Mouse (Mus musculus) limb, embryonic 11.5 days (tissue): ENCODE measurements around the gene Sgms1. TPM values are rescaled to one million over a fixed set of nuclear protein-coding genes. Genes with fewer than 3 reads are reported as not detected.

ENCODE experiments used
- ATAC-seq: fragments of 200-750 bp; cut with Nextera tagmentation; 2 replicates; pipeline ENCODE4 v1.8.0; 2017; ENCODE audit warnings: low read depth; ENCODE audit not compliant: insufficient number of reproducible peaks, low FRiP score, low TSS enrichment
- DNase-seq: peaks from one replicate; pipeline ENCODE4 v3.0.0-alpha.2; 2015; ENCODE audit warnings: low spot score
- H3K27ac ChIP-seq: fragments of 300-500 bp; sonication (generic); replicated peaks from 2 replicates; pipeline ENCODE4 v1.5.1; 2014; ENCODE audit warnings: low read depth, mild to moderate bottlenecking, low read length
- H3K27me3 ChIP-seq: fragments of 300-500 bp; sonication (generic); 2 replicates; pipeline ENCODE4 v1.6.1; 2014; ENCODE audit warnings: mild to moderate bottlenecking, low read length, mixed read lengths; ENCODE audit not compliant: control insufficient read depth, insufficient read depth
- H3K36me3 ChIP-seq: fragments of 300-500 bp; sonication (generic); 2 replicates; pipeline ENCODE4 v1.6.1; 2014; ENCODE audit warnings: mild to moderate bottlenecking, low read length, moderate library complexity, mixed read lengths; ENCODE audit not compliant: control insufficient read depth, insufficient read depth
- H3K4me1 ChIP-seq: fragments of 300-500 bp; sonication (generic); 2 replicates; pipeline ENCODE4 v1.6.1; 2014; ENCODE audit warnings: low read length, mixed read lengths; ENCODE audit not compliant: control insufficient read depth, insufficient read depth
- H3K4me2 ChIP-seq: fragments of 300-500 bp; sonication (generic); 2 replicates; pipeline ENCODE4 v1.6.1; 2014; ENCODE audit warnings: low read depth, mild to moderate bottlenecking, moderate library complexity; ENCODE audit not compliant: severe bottlenecking
- H3K4me3 ChIP-seq: fragments of 300-500 bp; sonication (generic); 2 replicates; pipeline ENCODE4 v1.5.1; 2014; ENCODE audit warnings: low read depth, low read length
- H3K9ac ChIP-seq: fragments of 300-500 bp; sonication (generic); 2 replicates; pipeline ENCODE4 v1.6.1; 2014; ENCODE audit warnings: mild to moderate bottlenecking, low read length
- H3K9me3 ChIP-seq: fragments of 300-500 bp; sonication (generic); 2 replicates; pipeline ENCODE4 v1.6.1; 2016; ENCODE audit warnings: low read length; ENCODE audit not compliant: control insufficient read depth
- WGBS: fragments of 180-500 bp; shearing (Covaris S2); extraction: QIAGEN DNeasy Blood & Tissue Kit; methylation state at CpG from one replicate; pipeline ENCODE4 v1.1.7; 2014; 5-methylcytosine and 5-hydroxymethylcytosine counted together
- polyA plus RNA-seq: library from polyadenylated mRNA; unstranded; fragments of >200 nt; fragmentation: Nextera tagmentation; extraction: Ambion mirVana; gene quantifications from 2 replicates; pipeline ENCODE4 v1.2.1, GENCODE M21; 2014

Gene Sgms1
- polyA plus RNA-seq, 1 experiment from 2014 or later: 13.5 TPM

GRCm38 (mm10) chr19:32332779-32333460 lies 56.6 kb downstream of the Sgms1 start:
- H3K4me1 ChIP-seq: peaks cover 3% of the 10 kb centered on the region; the same call in 1 of the 2 replicates
- no peak overlapping the region for H3K4me2 ChIP-seq
- no peaks in the 10 kb centered on the region for H3K27me3 ChIP-seq
- H3K4me3 ChIP-seq: no peak overlapping the region
- H3K9me3 ChIP-seq: no peaks in the 10 kb centered on the region
- no peaks in the 10 kb centered on the region for H3K36me3 ChIP-seq
- no peak overlapping the region for H3K27ac ChIP-seq
- no peak overlapping the region for H3K9ac ChIP-seq
- DNase-seq: no peak
- WGBS: 92% methylated on average over 17 of the region's 17 CpGs
- ATAC-seq: no peak

- ATAC-seq (no peak), DNase-seq (no peak)
- 71% methylated on average over 3 of the region's 3 CpGs for WGBS
Observed at GRCm38 (mm10) chr19:32330231-32330630, 59.3 kb downstream of the Sgms1 start.

GRCm38 (mm10) chr19:32329511-32329910 lies 60.0 kb downstream of the Sgms1 start:
- Histone ChIP-seq H3K9me3 (no peaks in the 10 kb centered on the region), H3K4me1 (peaks cover 9% of the 10 kb centered on the region), H3K36me3 (no peaks in the 10 kb centered on the region), H3K4me3 (no peak overlapping the region), H3K9ac (no peak overlapping the region), H3K27ac (no peak overlapping the region), H3K27me3 (0 out of 2 replicates have a peak, but pooled peaks cover 2% of the 10 kb centered on the region), H3K4me2 (no peak overlapping the region)
- DNase-seq (no peak), ATAC-seq (no peak)
- 87% methylated on average over 5 of the region's 5 CpGs for WGBS

More at GRCm38 (mm10) chr19:32330231-32330630, 59.3 kb downstream of the Sgms1 start:
- H3K27ac ChIP-seq: no peak overlapping the region
- H3K4me1 ChIP-seq: 0 out of 2 replicates have a peak, but pooled peaks cover 3% of the 10 kb centered on the region
- no peak overlapping the region for H3K9ac ChIP-seq
- 0 out of 2 replicates have a peak, but pooled peaks cover 2% of the 10 kb centered on the region for H3K27me3 ChIP-seq
- H3K9me3 ChIP-seq: no peaks in the 10 kb centered on the region
- H3K36me3 ChIP-seq: no peaks in the 10 kb centered on the region
- H3K4me3 ChIP-seq: no peak overlapping the region
- no peak overlapping the region for H3K4me2 ChIP-seq

GRCm38 (mm10) chr19:32328089-32328828 lies 61.3 kb downstream of the Sgms1 start:
- no peak overlapping the region for H3K4me3 ChIP-seq
- H3K9me3 ChIP-seq: no peaks in the 10 kb centered on the region
- H3K4me2 ChIP-seq: no peak overlapping the region
- 54% methylated on average over 2 of the region's 2 CpGs for WGBS
- H3K4me1 ChIP-seq: peaks cover 12% of the 10 kb centered on the region
- ATAC-seq (no peak), DNase-seq (no peak)
- H3K9ac ChIP-seq: no peak overlapping the region
- no peaks in the 10 kb centered on the region for H3K36me3 ChIP-seq
- no peak overlapping the region for H3K27ac ChIP-seq
- H3K27me3 ChIP-seq: 0 out of 2 replicates have a peak, but pooled peaks cover 2% of the 10 kb centered on the region

- Histone ChIP-seq H3K4me3 (no peak overlapping the region), H3K27ac (no peak overlapping the region), H3K27me3 (0 out of 2 replicates have a peak, but pooled peaks cover 2% of the 10 kb centered on the region), H3K36me3 (no peaks in the 10 kb centered on the region), H3K9me3 (no peaks in the 10 kb centered on the region), H3K4me1 (peaks cover 21% of the 10 kb centered on the region), H3K4me2 (no peak overlapping the region), H3K9ac (no peak overlapping the region)
- ATAC-seq (no peak), DNase-seq (no peak)
- WGBS: 61% methylated on average over 4 of the region's 4 CpGs
Observed at GRCm38 (mm10) chr19:32326621-32327021, 62.9 kb downstream of the Sgms1 start.

GRCm38 (mm10) chr19:32326156-32326555 lies 63.4 kb downstream of the Sgms1 start:
- DNase-seq: no peak
- Histone ChIP-seq H3K27me3 (0 out of 2 replicates have a peak, but pooled peaks cover 2% of the 10 kb centered on the region), H3K27ac (no peak overlapping the region), H3K9ac (no peak overlapping the region), H3K36me3 (no peaks in the 10 kb centered on the region), H3K4me3 (no peak overlapping the region), H3K4me2 (no peak overlapping the region), H3K9me3 (no peaks in the 10 kb centered on the region), H3K4me1 (peaks cover 21% of the 10 kb centered on the region)
- WGBS: 82% methylated on average over 3 of the region's 3 CpGs
- no peak for ATAC-seq

GRCm38 (mm10) chr19:32325100-32325768 lies 64.3 kb downstream of the Sgms1 start:
- Histone ChIP-seq H3K36me3 (no peaks in the 10 kb centered on the region), H3K9ac (no peak overlapping the region), H3K4me2 (no peak overlapping the region), H3K4me1 (peaks cover 27% of the 10 kb centered on the region), H3K27me3 (0 out of 2 replicates have a peak, but pooled peaks cover 2% of the 10 kb centered on the region), H3K27ac (no peak overlapping the region), H3K4me3 (no peak overlapping the region), H3K9me3 (no peaks in the 10 kb centered on the region)
- DNase-seq (peak; percentile 49), ATAC-seq (0 out of 2 replicates have a peak, but pooled peaks have one; percentile 50)
- WGBS: 27% methylated on average over 10 of the region's 10 CpGs

- no peak overlapping the region for H3K4me2 ChIP-seq
- ATAC-seq: 0 out of 2 replicates have a peak, but pooled peaks have one; percentile 55
- no peak overlapping the region for H3K27ac ChIP-seq
- no peak overlapping the region for H3K4me3 ChIP-seq
- H3K27me3 ChIP-seq: 0 out of 2 replicates have a peak, but pooled peaks cover 2% of the 10 kb centered on the region
- WGBS: 34% methylated on average over 1 of the region's 1 CpGs
- H3K4me1 ChIP-seq: peaks cover 31% of the 10 kb centered on the region
- no peaks in the 10 kb centered on the region for H3K9me3 ChIP-seq
- no peak for DNase-seq
- H3K36me3 ChIP-seq: no peaks in the 10 kb centered on the region
- H3K9ac ChIP-seq: no peak overlapping the region
Observed at GRCm38 (mm10) chr19:32324550-32324949, 65.0 kb downstream of the Sgms1 start.
